Mouse (Mus musculus) CH12.LX (cell line): ENCODE measurements around the gene Bnipl.

Source experiments
- CHD2 ChIP-seq: IDR thresholded peaks from 2 replicates; pipeline ENCODE4 v1.6.1; 2011; ENCODE audit warnings: low read length, improper control_type of control experiment
- CTCF ChIP-seq, 2 experiments: IDR thresholded peaks in 1 of 2; conservative IDR thresholded peaks in 1 of 2; 2 replicates each; pipeline ENCODE4 v1.5.1; 2011 to 2012; ENCODE audit warnings: low read depth in 2 of 2, low read length in 2 of 2, improper control_type of control experiment in 1 of 2, inconsistent platforms in 1 of 2, mild to moderate bottlenecking in 1 of 2, moderate library complexity in 1 of 2
- EP300 ChIP-seq: IDR thresholded peaks from 2 replicates; pipeline ENCODE4 v1.6.1; 2011; ENCODE audit warnings: low read length, improper control_type of control experiment
- JUND ChIP-seq: conservative IDR thresholded peaks from 2 replicates; pipeline ENCODE4 v1.6.1; 2011; ENCODE audit warnings: low read depth, low read length, improper control_type of control experiment
- MAX ChIP-seq: IDR thresholded peaks from 2 replicates; pipeline ENCODE4 v1.6.1; 2011; ENCODE audit warnings: low read length, improper control_type of control experiment
- MXI1 ChIP-seq: IDR thresholded peaks from 2 replicates; pipeline ENCODE4 v1.6.1; 2011; ENCODE audit warnings: mild to moderate bottlenecking, low read depth, low read length, improper control_type of control experiment
- MYC ChIP-seq: IDR thresholded peaks from 2 replicates; pipeline ENCODE4 v1.6.1; 2011; ENCODE audit warnings: low read depth, mild to moderate bottlenecking, improper control_type of control experiment, low read length
- POLR2A ChIP-seq: IDR thresholded peaks from 2 replicates; pipeline ENCODE4 v1.6.1; 2011; ENCODE audit warnings: low read depth, mild to moderate bottlenecking, improper control_type of control experiment, low read length
- UBTF ChIP-seq: IDR thresholded peaks from 2 replicates; pipeline ENCODE4 v1.6.1; 2012; ENCODE audit warnings: low read depth, mild to moderate bottlenecking, inconsistent platforms, low read length, improper control_type of control experiment, moderate library complexity
- USF1 ChIP-seq: IDR thresholded peaks from 2 replicates; pipeline ENCODE4 v1.6.1; 2014; ENCODE audit warnings: low read depth, mild to moderate bottlenecking, inconsistent platforms, low read length, improper control_type of control experiment
- ZC3H11A ChIP-seq: IDR thresholded peaks from 2 replicates; pipeline ENCODE4 v1.6.1; 2012; ENCODE audit warnings: low read depth, mild to moderate bottlenecking, inconsistent platforms, low read length, improper control_type of control experiment
- ZMIZ1 ChIP-seq: IDR thresholded peaks from 2 replicates; pipeline ENCODE4 v1.6.1; 2012; ENCODE audit warnings: low read depth, mild to moderate bottlenecking, inconsistent platforms, low read length, improper control_type of control experiment
- ZNF384 ChIP-seq: IDR thresholded peaks from 2 replicates; pipeline ENCODE4 v1.6.1; 2012; ENCODE audit warnings: low read depth, low read length, improper control_type of control experiment, inconsistent platforms

DNA sequence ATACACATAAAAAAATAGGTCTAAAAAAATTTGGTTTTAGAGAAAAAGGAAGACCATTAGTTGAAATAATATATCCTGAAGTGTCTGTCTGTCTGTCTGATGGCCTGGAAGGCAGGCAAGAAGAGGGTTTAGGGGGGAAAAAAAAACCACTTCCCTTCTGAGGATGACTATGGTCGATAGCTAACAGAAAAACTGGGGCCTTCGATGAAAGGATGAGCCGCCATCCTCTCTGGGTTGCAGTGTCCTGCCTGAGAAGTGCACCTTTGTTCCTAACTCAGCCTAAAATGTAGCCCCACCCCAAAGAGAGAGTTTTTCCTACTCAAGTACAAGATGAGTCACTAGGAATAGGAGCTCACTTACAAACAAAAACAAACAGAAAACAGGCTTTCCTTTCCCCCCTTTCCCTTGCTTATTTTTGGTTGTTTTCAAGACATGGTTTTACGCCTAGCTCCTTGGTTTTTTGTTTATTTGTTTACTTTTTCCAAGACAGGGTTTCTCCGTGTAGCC lies 25.5 kb upstream of the Bnipl start:
- no peak for TF ChIP-seq ZC3H11A
- no peak for TF ChIP-seq POLR2A
- TF ChIP-seq ZNF384 = no peak
- TF ChIP-seq EP300 = no peak
- no peak for TF ChIP-seq JUND
- no peak for TF ChIP-seq USF1
- TF ChIP-seq CTCF (conservative IDR thresholded peaks at IDR 0.05 in 1 of 2, IDR thresholded peaks at IDR 0.05 in 1 of 2; ENCODE audit: low read depth in 2 of 2, low read length in 2 of 2) = no peak
- TF ChIP-seq MXI1 = no peak
- no peak for TF ChIP-seq MAX
- TF ChIP-seq ZMIZ1 = no peak
- no peak for TF ChIP-seq UBTF
- no peak for TF ChIP-seq CHD2
- no peak for TF ChIP-seq MYC
